Mouse (Mus musculus): ENCODE measurements around the gene Pacsin1.

- TF ChIP-seq POLR2A (IDR thresholded peaks at IDR 0.05; ENCODE audit: insufficient read depth, low read depth, low read length) (peak; percentile 69), EP300 (IDR thresholded peaks at IDR 0.05; ENCODE audit: insufficient read depth, low read depth, low read length) (no peak), CTCF (IDR thresholded peaks at IDR 0.05) (peak; percentile 30)
Observed at GRCm38 (mm10) chr17:27623360-27624326, 31.7 kb upstream of the Pacsin1 start, which contains the start of gene Nudt3.
